8 mouse cellular contexts compared by ENCODE assay signal in genomic region chrX:41910471-41910870, GRCm38 (mm10). TPM values are rescaled to one million over a fixed set of nuclear protein-coding genes. Genes with fewer than 3 reads are reported as not detected.
A peak's percentile ranks its signal among the peaks of the same experiment; 100 is the strongest.
DNase-seq lines count a peak whose midpoint lies in the region; ATAC-seq and TF ChIP-seq lines count a peak whose summit lies in the region.

No protein-coding gene starts in this region.

- no peak for TF ChIP-seq CTCF in small intestine, adult 2 months (IDR thresholded peaks at IDR 0.05; ENCODE audit: extremely low read depth, insufficient read length, insufficient replicate concordance, low read depth, low read length)

- peak overlapping the region; percentile 62 for H3K4me3 ChIP-seq in neural tube, embryonic 11.5 days (ENCODE audit: low read depth, low read length)
- H3K4me3 ChIP-seq in embryonic facial prominence, embryonic 12.5 days: peak overlapping the region; percentile 61
- H3K4me3 ChIP-seq in limb, embryonic 12.5 days (replicated peaks): peak overlapping the region; percentile 60
- peak overlapping the region; percentile 91 for H3K4me3 ChIP-seq in small intestine, adult 2 months (ENCODE audit: low read depth, low read length)

- H3K9ac ChIP-seq in neural tube, embryonic 11.5 days (ENCODE audit: low read length): peak overlapping the region; percentile 73
- H3K9ac ChIP-seq in embryonic facial prominence, embryonic 12.5 days: peak overlapping the region; percentile 68
- peak overlapping the region; percentile 77 for H3K9ac ChIP-seq in limb, embryonic 12.5 days (replicated peaks)

- no peaks in the 10 kb centered on the region for H3K36me3 ChIP-seq in neural tube, embryonic 11.5 days (ENCODE audit: control insufficient read depth, insufficient read depth, low read length)
- no peaks in the 10 kb centered on the region for H3K36me3 ChIP-seq in embryonic facial prominence, embryonic 12.5 days
- H3K36me3 ChIP-seq in limb, embryonic 12.5 days: no peaks in the 10 kb centered on the region
- H3K36me3 ChIP-seq in small intestine, adult 2 months (ENCODE audit: control insufficient read depth, insufficient read depth, low read length): no peaks in the 10 kb centered on the region

- TF ChIP-seq POLR2A in small intestine, adult 2 months (IDR thresholded peaks at IDR 0.05; ENCODE audit: low read depth, low read length): no peak

- WGBS in neural tube, embryonic 11.5 days: 9% methylated on average over 9 of the region's 9 CpGs
- WGBS in embryonic facial prominence, embryonic 12.5 days: 21% methylated on average over 9 of the region's 9 CpGs
- 13% methylated on average over 9 of the region's 9 CpGs for WGBS in limb, embryonic 12.5 days
- 13% methylated on average over 9 of the region's 9 CpGs for WGBS in small intestine, adult 2 months

- H3K27ac ChIP-seq in neural tube, embryonic 11.5 days (ENCODE audit: low read depth, low read length): no peak overlapping the region
- no peak overlapping the region for H3K27ac ChIP-seq in embryonic facial prominence, embryonic 12.5 days
- H3K27ac ChIP-seq in limb, embryonic 12.5 days: no peak overlapping the region
- no peak overlapping the region for H3K27ac ChIP-seq in small intestine, adult 2 months (ENCODE audit: insufficient read depth, low read depth, low read length)

- H3K27me3 ChIP-seq in neural tube, embryonic 11.5 days (ENCODE audit: control insufficient read depth, insufficient read depth, low read length): no peaks in the 10 kb centered on the region
- H3K27me3 ChIP-seq in embryonic facial prominence, embryonic 12.5 days: no peaks in the 10 kb centered on the region
- no peaks in the 10 kb centered on the region for H3K27me3 ChIP-seq in limb, embryonic 12.5 days
- no peaks in the 10 kb centered on the region for H3K27me3 ChIP-seq in small intestine, adult 2 months (ENCODE audit: control insufficient read depth, insufficient read depth, low read length)

- H3K4me2 ChIP-seq in neural tube, embryonic 11.5 days (ENCODE audit: low read depth): peak overlapping the region; percentile 58
- H3K4me2 ChIP-seq in embryonic facial prominence, embryonic 12.5 days (replicated peaks): peak overlapping the region; percentile 55
- H3K4me2 ChIP-seq in limb, embryonic 12.5 days: peak overlapping the region; percentile 60

- no peaks in the 10 kb centered on the region for H3K9me3 ChIP-seq in neural tube, embryonic 11.5 days (ENCODE audit: control insufficient read depth, low read length)
- no peaks in the 10 kb centered on the region for H3K9me3 ChIP-seq in embryonic facial prominence, embryonic 12.5 days
- no peaks in the 10 kb centered on the region for H3K9me3 ChIP-seq in limb, embryonic 12.5 days

- ATAC-seq in neural tube, embryonic 11.5 days (ENCODE audit: insufficient read depth, low FRiP score, low TSS enrichment): no peak
- ATAC-seq in embryonic facial prominence, embryonic 12.5 days (ENCODE audit: insufficient number of reproducible peaks, insufficient read depth, low FRiP score, low TSS enrichment): no peak
- ATAC-seq in limb, embryonic 12.5 days (ENCODE audit: insufficient number of reproducible peaks, insufficient read depth, low FRiP score, low TSS enrichment, low read depth): no peak

- no peaks in the 10 kb centered on the region for H3K4me1 ChIP-seq in neural tube, embryonic 11.5 days (ENCODE audit: control insufficient read depth, insufficient read depth, low read length)
- no peaks in the 10 kb centered on the region for H3K4me1 ChIP-seq in embryonic facial prominence, embryonic 12.5 days
- no peaks in the 10 kb centered on the region; the same call in 1 of the 2 replicates for H3K4me1 ChIP-seq in limb, embryonic 12.5 days (replicated peaks)
- H3K4me1 ChIP-seq in small intestine, adult 2 months (ENCODE audit: control insufficient read depth, insufficient read depth, insufficient read length, low read length): no peaks in the 10 kb centered on the region

- DNase-seq in neural tube, embryonic 11.5 days (ENCODE audit: low spot score): no peak
- DNase-seq in neural tube, embryonic 10.5 days (ENCODE audit: extremely low spot score, low spot score): no peak
- DNase-seq in cerebellum, adult 11-12 months: no peak
- no peak for DNase-seq in urinary bladder, adult 18-20 months (ENCODE audit: low spot score in 2 of 2)
- no peak for DNase-seq in adrenal gland, adult (ENCODE audit: inconsistent age in 2 of 2, low spot score in 1 of 2)

RNA-seq across cellular contexts. Expression of gene Thoc2, which starts 10.0 kb away (rescaled TPM):
- 90.0 and 107 TPM in 2 replicates for polyA plus RNA-seq in neural tube, embryonic 11.5 days (2014; fragmentation: Nextera tagmentation; extraction: Ambion mirVana)
- polyA plus RNA-seq in embryonic facial prominence, embryonic 12.5 days (2016; fragmentation: Nextera tagmentation; extraction: Ambion mirVana): 93.8 and 100 TPM in 2 replicates
- 98.1 and 102 TPM in 2 replicates for polyA plus RNA-seq in limb, embryonic 12.5 days (2016; fragmentation: Nextera tagmentation; extraction: Ambion mirVana)
- 0.39 and 1.0 TPM in 2 replicates for polyA plus RNA-seq in small intestine, adult 2 months (2012; rRNA removed)

Comparison
In these comparisons a context has a peak if more than half of its experiments do, and no peak if none do; other contexts are left out.
1. RNA of gene Thoc2, which starts 10.0 kb away (polyA plus RNA-seq): 90.0 to 107 TPM in neural tube, embryonic 11.5 days, 98.1 to 102 TPM in limb, embryonic 12.5 days and 93.8 to 100 TPM in embryonic facial prominence, embryonic 12.5 days; 0.39 to 1.0 TPM in small intestine, adult 2 months; every median in the first group is over 10 times any median in the second.
2. Peak in every context shown above with its lines, with median percentiles within 50 percentile points of each other: H3K4me2 ChIP-seq, H3K4me3 ChIP-seq and H3K9ac ChIP-seq.